In the genomic region with DNA sequence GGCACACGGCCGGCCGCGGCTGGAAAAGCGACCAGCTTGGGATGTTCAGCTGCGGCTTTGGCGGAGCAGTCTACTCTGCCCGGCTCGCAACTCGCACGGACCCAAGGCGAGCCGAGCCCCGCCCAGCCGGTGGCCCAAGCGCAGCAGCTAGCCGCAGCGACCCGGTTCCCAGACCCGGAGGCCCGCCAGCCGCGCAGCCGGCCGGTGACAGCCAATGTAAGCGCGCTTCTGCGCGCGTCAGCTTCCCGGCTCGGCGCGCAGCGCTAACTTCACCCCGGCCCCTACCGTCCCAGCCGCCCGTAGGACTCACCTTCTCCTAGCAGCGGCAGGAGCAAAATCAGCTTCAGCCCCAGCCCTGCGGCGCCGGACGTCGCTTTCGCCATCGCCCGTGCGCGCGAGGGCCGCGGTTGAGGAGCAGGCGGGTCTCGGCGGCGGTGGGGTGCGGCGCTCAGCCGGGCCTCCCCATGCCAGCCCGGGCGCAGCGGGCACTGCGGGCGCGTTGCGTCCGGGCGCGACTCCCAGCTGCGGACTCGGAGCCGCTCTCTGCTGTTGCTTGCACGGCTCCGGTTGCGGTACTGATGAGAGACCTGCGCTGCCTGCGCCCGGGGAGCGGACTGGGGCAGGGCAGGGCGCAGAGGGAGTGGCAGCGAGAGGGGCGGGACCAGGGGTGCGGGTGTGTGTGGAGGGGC, we compare ENCODE assay signal across 8 mouse cellular contexts. TPM values are rescaled to one million over a fixed set of nuclear protein-coding genes. Genes with fewer than 3 reads are reported as not detected.
DNase-seq lines count a peak whose midpoint lies in the region; ATAC-seq and TF ChIP-seq lines count a peak whose summit lies in the region.

No protein-coding gene starts in this region.

- H3K4me2 ChIP-seq in forebrain, postnatal 0 days (ENCODE audit: low read depth) = peak overlapping the region; percentile 99
- peak overlapping the region; percentile 100 for H3K4me2 ChIP-seq in hindbrain, embryonic 11.5 days (replicated peaks; ENCODE audit: low read depth, low read length)
- peak overlapping the region; percentile 99 for H3K4me2 ChIP-seq in midbrain, embryonic 15.5 days

- H3K27ac ChIP-seq in cerebellum, adult 2 months (ENCODE audit: insufficient read depth, low read length) = no peak overlapping the region
- no peak overlapping the region for H3K27ac ChIP-seq in forebrain, postnatal 0 days (ENCODE audit: low read depth, low read length)
- H3K27ac ChIP-seq in hindbrain, embryonic 11.5 days (ENCODE audit: low read depth, low read length) = 0 out of 2 replicates have a peak overlapping the region, but pooled peaks have one; percentile 30
- H3K27ac ChIP-seq in midbrain, embryonic 15.5 days = peak overlapping the region; percentile 25; the same call in 1 of the 2 replicates

- H3K4me3 ChIP-seq in cerebellum, adult 2 months (replicated peaks; ENCODE audit: insufficient read depth, low read depth, low read length) = peak overlapping the region; percentile 68
- H3K4me3 ChIP-seq in forebrain, postnatal 0 days (ENCODE audit: low read depth, low read length) = peak overlapping the region; percentile 60
- H3K4me3 ChIP-seq in hindbrain, embryonic 11.5 days (ENCODE audit: low read depth, low read length) = peak overlapping the region; percentile 65
- peak overlapping the region; percentile 65 for H3K4me3 ChIP-seq in midbrain, embryonic 15.5 days

- H3K9me3 ChIP-seq in forebrain, postnatal 0 days (ENCODE audit: low read length) = no peaks in the 10 kb centered on the region
- no peaks in the 10 kb centered on the region for H3K9me3 ChIP-seq in hindbrain, embryonic 11.5 days (ENCODE audit: control insufficient read depth, low read length)
- H3K9me3 ChIP-seq in midbrain, embryonic 15.5 days = no peaks in the 10 kb centered on the region

- no peaks in the 10 kb centered on the region for H3K36me3 ChIP-seq in forebrain, postnatal 0 days (ENCODE audit: insufficient read depth)
- H3K36me3 ChIP-seq in hindbrain, embryonic 11.5 days (ENCODE audit: control insufficient read depth, insufficient read depth, low read length) = no peaks in the 10 kb centered on the region
- H3K36me3 ChIP-seq in midbrain, embryonic 15.5 days (replicated peaks) = no peaks in the 10 kb centered on the region

- TF ChIP-seq POLR2A in cerebellum, adult 2 months (IDR thresholded peaks at IDR 0.05; ENCODE audit: borderline replicate concordance, insufficient read depth, low read length) = no peak

- no peak for TF ChIP-seq CTCF in cerebellum, adult 2 months (IDR thresholded peaks at IDR 0.05; ENCODE audit: borderline replicate concordance, insufficient read depth, low read depth, low read length)
- TF ChIP-seq CTCF in forebrain, postnatal 0 days (IDR thresholded peaks at IDR 0.05; ENCODE audit: low read depth) = no peak

- H3K4me1 ChIP-seq in cerebellum, adult 2 months (ENCODE audit: control insufficient read depth, insufficient read depth, low read length) = no peaks in the 10 kb centered on the region
- H3K4me1 ChIP-seq in forebrain, postnatal 0 days (ENCODE audit: insufficient read depth) = no peaks in the 10 kb centered on the region
- no peaks in the 10 kb centered on the region; the same call in 1 of the 2 replicates for H3K4me1 ChIP-seq in hindbrain, embryonic 11.5 days (replicated peaks; ENCODE audit: control insufficient read depth, insufficient read depth, low read length)
- peaks cover 22% of the 10 kb centered on the region for H3K4me1 ChIP-seq in midbrain, embryonic 15.5 days

- DNase-seq in layer of hippocampus, postnatal 10 days (ENCODE audit: low spot score in 2 of 2) = peak; percentile 32 to 43
- no peak for DNase-seq in layer of hippocampus, adult 9-10 months (ENCODE audit: low spot score)
- DNase-seq in cerebellum, adult 2 months = peak; percentile 57
- peak; percentile 32 for DNase-seq in forebrain, postnatal 0 days
- DNase-seq in hindbrain, embryonic 11.5 days (ENCODE audit: low spot score) = peak; percentile 66
- DNase-seq in liver = peak; percentile 38
- DNase-seq in T-cell, adult 2 months (ENCODE audit: low spot score) = no peak

- under 1% methylated on average over 84 of the region's 84 CpGs for WGBS in cerebellum, adult 2 months
- WGBS in forebrain, postnatal 0 days = under 1% methylated on average over 78 of the region's 84 CpGs
- WGBS in hindbrain, embryonic 11.5 days = under 1% methylated on average over 62 of the region's 84 CpGs
- under 1% methylated on average over 83 of the region's 84 CpGs for WGBS in midbrain, embryonic 15.5 days

- ATAC-seq in forebrain, postnatal 0 days = peak; percentile 66
- peak; percentile 68; the same call in 1 of the 2 replicates for ATAC-seq in hindbrain, embryonic 11.5 days (ENCODE audit: low FRiP score)
- ATAC-seq in midbrain, embryonic 15.5 days (replicated peaks) = peak; percentile 83

- peak overlapping the region; percentile 57 for H3K9ac ChIP-seq in forebrain, postnatal 0 days
- peak overlapping the region; percentile 47; the same call in 1 of the 2 replicates for H3K9ac ChIP-seq in hindbrain, embryonic 11.5 days (ENCODE audit: low read depth, low read length)
- peak overlapping the region; percentile 48 for H3K9ac ChIP-seq in midbrain, embryonic 15.5 days

- no peaks in the 10 kb centered on the region for H3K27me3 ChIP-seq in cerebellum, adult 2 months (ENCODE audit: control insufficient read depth, insufficient read depth, low read length)
- peaks cover 33% of the 10 kb centered on the region for H3K27me3 ChIP-seq in forebrain, postnatal 0 days (ENCODE audit: insufficient read depth, low read length)
- H3K27me3 ChIP-seq in hindbrain, embryonic 11.5 days (ENCODE audit: control insufficient read depth, insufficient read depth, low read length) = peaks cover 37% of the 10 kb centered on the region
- H3K27me3 ChIP-seq in midbrain, embryonic 15.5 days (replicated peaks) = peaks cover 45% of the 10 kb centered on the region

RNA-seq across cellular contexts. Expression of gene Ret, which starts 0.6 kb away (rescaled TPM):
- total RNA-seq in layer of hippocampus, postnatal 10 days (2021) = 1 to 10 TPM; 6.4 to 6.8 TPM
- polyA plus RNA-seq in cerebellum, adult 2 months (2012; rRNA removed) = 28.7 and 30.1 TPM in 2 replicates
- total RNA-seq in forebrain, postnatal 0 days (2014; rRNA removed) = 6.8 and 11.3 TPM in 2 replicates
- polyA plus RNA-seq in forebrain, postnatal 0 days (2015; fragmentation: Nextera tagmentation; extraction: Ambion mirVana) = 2.1 and 3.8 TPM in 2 replicates
- 3.2 and 4.2 TPM in 2 replicates for polyA plus RNA-seq in hindbrain, embryonic 11.5 days (2014; fragmentation: Nextera tagmentation; extraction: Ambion mirVana)
- polyA plus RNA-seq in midbrain, embryonic 15.5 days (2015; fragmentation: Nextera tagmentation; extraction: Ambion mirVana) = 6.6 and 6.9 TPM in 2 replicates

RNA-seq across cellular contexts. Expression of gene Csgalnact2, which starts 58.0 kb away (rescaled TPM):
- total RNA-seq in layer of hippocampus, postnatal 10 days (2021) = 10 to 100 TPM; 12.2 to 12.3 TPM
- 10.2 and 10.8 TPM in 2 replicates for polyA plus RNA-seq in cerebellum, adult 2 months (2012; rRNA removed)
- 18.1 and 20.4 TPM in 2 replicates for total RNA-seq in forebrain, postnatal 0 days (2014; rRNA removed)
- polyA plus RNA-seq in forebrain, postnatal 0 days (2015; fragmentation: Nextera tagmentation; extraction: Ambion mirVana) = 8.6 and 11.1 TPM in 2 replicates
- polyA plus RNA-seq in hindbrain, embryonic 11.5 days (2014; fragmentation: Nextera tagmentation; extraction: Ambion mirVana) = 8.7 and 11.5 TPM in 2 replicates
- polyA plus RNA-seq in midbrain, embryonic 15.5 days (2015; fragmentation: Nextera tagmentation; extraction: Ambion mirVana) = 9.2 and 10.8 TPM in 2 replicates

Comparison
In these comparisons a context has a peak if more than half of its experiments do, and no peak if none do; other contexts are left out.
1. DNase-seq: peak in layer of hippocampus, postnatal 10 days (2 of 2), cerebellum, adult 2 months (2 of 2), forebrain, postnatal 0 days (single experiment), hindbrain, embryonic 11.5 days (single experiment) and liver (single experiment); none in layer of hippocampus, adult 9-10 months (single experiment) and T-cell, adult 2 months (single experiment).
2. H3K27ac ChIP-seq: peak in hindbrain, embryonic 11.5 days (single experiment) and midbrain, embryonic 15.5 days (single experiment); none in cerebellum, adult 2 months (single experiment) and forebrain, postnatal 0 days (single experiment).
3. Peak in every context shown above with its lines, with median percentiles within 50 percentile points of each other: H3K4me3 ChIP-seq, ATAC-seq, H3K4me2 ChIP-seq and H3K9ac ChIP-seq.